Mouse (Mus musculus) spleen, postnatal 10 days (tissue): ENCODE results near the gene Timm23.

ENCODE experiments used
- DNase-seq, 2 experiments: peaks; one replicate each; pipeline ENCODE4 v3.0.0; 2021 to 2022; ENCODE audit warnings: low spot score in 2 of 2

The Timm23 gene

DNA sequence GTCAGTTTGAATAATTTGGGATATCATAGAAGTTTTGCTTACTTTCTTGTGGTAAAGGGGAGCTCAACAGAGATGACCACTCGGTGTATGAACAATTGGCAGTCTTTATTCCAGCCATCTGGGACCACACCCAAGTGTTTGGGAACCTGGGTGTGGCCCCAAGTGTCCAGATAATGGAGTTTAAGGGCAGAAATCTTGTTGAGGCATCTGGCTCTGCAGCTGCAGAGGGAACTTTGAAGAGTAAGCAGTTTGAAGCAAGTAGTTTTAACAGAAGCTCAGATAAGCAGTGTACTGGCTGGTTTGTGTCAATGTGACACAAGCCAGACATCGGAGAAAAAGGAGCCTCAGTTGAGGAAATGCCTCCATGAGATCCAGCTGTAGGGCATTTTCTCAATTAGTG is 67.4 kb downstream of the Timm23 start:
- DNase-seq, result no peak

DNA sequence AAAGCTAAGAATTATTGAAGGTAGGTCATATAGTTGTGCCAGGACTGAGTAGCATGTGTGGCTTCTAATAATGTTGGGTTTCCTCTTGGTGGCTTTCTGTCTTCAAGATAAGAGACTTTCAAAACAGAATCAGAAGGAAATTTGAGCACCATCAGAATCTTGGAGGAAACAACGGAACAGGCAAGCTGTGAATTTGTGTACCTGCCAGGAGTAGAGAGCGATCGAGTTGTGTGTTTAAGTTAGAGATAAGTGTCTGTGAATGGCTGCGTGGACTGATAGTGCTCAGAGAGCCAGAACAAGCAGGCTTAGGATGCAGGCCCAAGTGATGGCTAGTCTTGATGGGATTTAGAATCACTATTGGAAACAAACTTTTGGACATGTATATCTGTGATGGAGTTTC is 69.9 kb downstream of the Timm23 start:
- no peak for DNase-seq
